Mouse (Mus musculus): Measurements from ENCODE around the gene Serinc5. TPM values are rescaled to one million over a fixed set of nuclear protein-coding genes. Genes with fewer than 3 reads are reported as not detected.
A peak's percentile ranks its signal among the peaks of the same experiment; 100 is the strongest.

Serinc5 gene
- polyA plus RNA-seq, 1 experiment from 2014 or later = 14.7 TPM

DNA sequence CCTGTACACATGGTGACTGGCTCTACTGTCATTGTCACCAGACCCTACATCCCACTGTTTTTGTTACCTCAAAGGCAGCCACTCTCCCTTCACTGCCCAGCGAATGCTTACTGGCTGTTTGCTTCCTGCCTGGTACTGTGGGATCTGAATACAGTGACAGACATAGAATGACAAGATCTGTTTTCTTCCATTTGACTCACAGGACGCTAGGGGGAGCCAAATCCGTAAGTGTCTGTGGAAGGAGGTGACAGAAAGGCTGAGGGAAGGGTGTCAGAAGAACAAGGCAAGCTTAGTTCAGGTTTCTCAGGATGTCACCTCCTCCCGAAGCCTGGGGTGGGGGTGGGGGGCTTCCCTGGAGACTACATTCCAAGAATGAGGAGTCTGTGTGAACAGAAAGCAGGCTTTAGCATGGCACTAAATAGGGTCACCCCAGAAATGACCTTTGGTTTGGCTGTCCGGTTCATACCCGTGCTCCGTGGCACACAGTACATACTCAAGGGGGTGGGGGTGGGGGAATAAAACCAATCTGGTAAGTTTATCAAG, 140.2 kb downstream of the Serinc5 start:
- no peak overlapping the region for H3K27ac ChIP-seq
- no peaks in the 10 kb centered on the region for H3K9me3 ChIP-seq
- H3K36me3 ChIP-seq = peaks cover 19% of the 10 kb centered on the region; the same call in 1 of the 2 replicates
- DNase-seq (ENCODE audit: low spot score) = peak; percentile 84
- peaks cover 17% of the 10 kb centered on the region; the same call in 1 of the 2 replicates for H3K27me3 ChIP-seq (ENCODE audit: insufficient read depth, poor library complexity, severe bottlenecking)
- H3K4me1 ChIP-seq = peaks cover 3% of the 10 kb centered on the region; the same call in 1 of the 2 replicates
- no peak overlapping the region; the same call in 1 of the 2 replicates for H3K4me3 ChIP-seq
- WGBS = 22% methylated on average over 7 of the region's 7 CpGs

DNA sequence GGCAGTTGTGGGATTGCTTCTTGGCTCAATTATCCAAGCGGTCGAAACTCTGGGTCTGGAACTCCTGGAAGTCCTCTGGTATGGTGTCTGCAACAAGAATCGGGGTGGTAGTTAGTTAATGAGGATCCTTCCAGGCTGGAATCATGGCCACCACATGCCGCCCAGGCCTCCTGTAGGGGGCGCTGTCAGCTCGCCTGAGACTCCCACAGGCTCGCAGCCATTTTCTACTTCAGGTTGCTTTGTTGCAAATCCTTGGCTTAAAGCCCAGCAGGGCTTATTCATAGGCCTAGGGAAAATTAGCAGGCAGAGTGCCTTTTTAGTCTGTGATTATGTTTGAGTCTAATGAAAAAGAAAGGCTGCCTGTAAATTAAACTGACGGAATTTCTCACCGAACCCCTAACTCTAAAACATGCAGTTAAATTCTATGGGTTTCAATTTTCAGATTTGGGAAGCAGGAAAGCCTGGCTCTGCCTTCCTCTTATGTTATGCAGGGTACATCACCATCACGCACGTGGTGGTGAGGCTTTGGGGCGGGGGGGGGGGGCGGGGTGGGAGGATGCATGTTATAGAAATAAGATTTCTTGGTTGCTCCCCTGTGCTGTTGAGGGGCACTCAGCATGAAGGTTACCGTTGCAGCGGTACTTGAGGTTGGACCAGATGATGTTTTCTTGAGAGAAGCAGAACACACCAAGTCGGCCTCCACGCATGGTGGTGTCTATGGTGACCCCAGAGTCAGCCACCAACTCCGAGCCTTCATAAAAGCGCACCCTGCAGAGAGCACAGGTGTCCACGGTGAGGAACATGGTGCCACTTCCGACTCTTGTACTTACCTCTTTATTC, 141.1 kb downstream of the Serinc5 start:
- Histone ChIP-seq H3K36me3 (peaks cover 20% of the 10 kb centered on the region; the same call in 1 of the 2 replicates), H3K4me3 (no peak overlapping the region), H3K4me1 (peaks cover 7% of the 10 kb centered on the region; the same call in 1 of the 2 replicates), H3K27ac (no peak overlapping the region), H3K27me3 (ENCODE audit: insufficient read depth, poor library complexity, severe bottlenecking) (peaks cover 18% of the 10 kb centered on the region; the same call in 1 of the 2 replicates), H3K9me3 (no peaks in the 10 kb centered on the region)
- DNase-seq (ENCODE audit: low spot score) = peak; percentile 83
- WGBS = 67% methylated on average over 21 of the region's 21 CpGs

DNA sequence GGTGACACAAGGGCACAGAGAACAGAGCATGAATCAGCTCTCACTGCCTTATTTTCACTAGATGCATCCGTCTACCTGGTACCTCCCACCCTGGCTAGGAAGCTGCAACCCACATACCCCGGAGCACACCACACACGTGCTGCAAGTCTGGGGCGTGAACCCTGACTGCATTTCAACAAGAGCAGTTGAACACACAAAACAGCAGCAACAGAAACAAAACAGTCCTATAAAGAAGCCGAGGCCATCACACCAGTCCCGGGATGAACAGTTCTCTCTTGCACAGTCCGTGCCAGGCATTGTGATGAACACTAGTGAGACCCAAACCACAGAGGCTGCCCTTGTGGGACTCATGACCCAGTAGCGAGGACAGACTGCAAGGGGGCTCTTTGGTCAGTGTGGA, 142.8 kb downstream of the Serinc5 start:
- peaks cover 20% of the 10 kb centered on the region for H3K4me1 ChIP-seq
- peaks cover 20% of the 10 kb centered on the region; the same call in 1 of the 2 replicates for H3K36me3 ChIP-seq
- no peaks in the 10 kb centered on the region for H3K9me3 ChIP-seq
- DNase-seq (ENCODE audit: low spot score) = no peak
- H3K27me3 ChIP-seq (ENCODE audit: insufficient read depth, poor library complexity, severe bottlenecking) = peaks cover 18% of the 10 kb centered on the region; the same call in 1 of the 2 replicates
- no peak overlapping the region for H3K4me3 ChIP-seq
- no peak overlapping the region for H3K27ac ChIP-seq
- WGBS = 86% methylated on average over 8 of the region's 8 CpGs

DNA sequence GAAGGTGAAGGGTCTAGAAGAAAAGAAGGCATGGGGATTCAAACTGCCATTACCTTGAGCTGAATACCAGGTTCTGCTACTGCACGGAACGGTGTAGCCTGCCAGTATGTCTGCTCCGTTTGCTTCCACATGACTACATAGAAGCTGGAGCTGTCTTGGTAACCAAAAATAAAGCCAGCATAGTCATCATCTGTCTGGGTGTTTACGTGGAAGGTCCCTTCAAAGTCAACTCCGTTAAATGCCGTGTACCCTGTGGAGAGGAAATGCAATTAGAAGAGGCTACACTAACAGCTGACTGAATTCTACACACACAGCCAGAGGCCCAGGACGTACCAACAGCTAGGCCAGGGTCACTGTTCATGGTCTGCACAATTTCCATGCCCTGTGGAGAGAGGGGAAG, 144.1 kb downstream of the Serinc5 start:
- Histone ChIP-seq H3K9me3 (no peaks in the 10 kb centered on the region), H3K27me3 (ENCODE audit: insufficient read depth, poor library complexity, severe bottlenecking) (peaks cover 26% of the 10 kb centered on the region; the same call in 1 of the 2 replicates), H3K36me3 (peaks cover 20% of the 10 kb centered on the region; the same call in 1 of the 2 replicates), H3K4me1 (peaks cover 28% of the 10 kb centered on the region), H3K4me3 (no peak overlapping the region), H3K27ac (no peak overlapping the region)
- no peak for DNase-seq (ENCODE audit: low spot score)
- 88% methylated on average over 7 of the region's 7 CpGs for WGBS

DNA sequence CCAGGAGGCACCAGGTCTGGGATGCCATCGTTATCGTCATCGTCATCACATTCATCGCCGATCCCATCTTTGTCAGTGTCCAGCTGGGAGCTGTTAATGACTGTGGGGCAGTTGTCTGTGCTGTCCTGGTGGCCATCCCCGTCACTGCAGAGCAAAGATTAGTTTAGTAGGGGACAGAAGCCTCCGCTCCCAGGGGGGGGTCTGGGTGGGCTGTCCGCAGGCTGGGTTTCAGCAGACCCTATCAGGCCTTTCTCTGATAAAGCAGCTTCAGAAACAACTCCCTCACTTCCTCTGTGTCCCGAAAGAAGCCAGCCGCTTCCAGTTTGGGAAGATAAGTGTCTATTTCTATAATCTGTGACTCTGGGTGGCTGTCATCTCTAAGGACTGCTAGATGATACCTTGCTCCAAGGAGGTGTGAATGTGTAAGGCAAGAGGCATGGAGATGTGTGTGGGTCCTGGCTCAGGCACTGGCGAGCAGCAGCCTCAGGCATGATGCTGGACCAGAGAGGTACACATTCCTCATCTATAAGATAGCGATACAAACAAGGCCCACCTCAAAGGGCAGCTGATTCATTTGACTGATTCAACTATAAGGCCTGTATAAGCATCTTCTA, 147.2 kb downstream of the Serinc5 start:
- peaks cover 45% of the 10 kb centered on the region; the same call in 1 of the 2 replicates for H3K36me3 ChIP-seq
- peaks cover 25% of the 10 kb centered on the region for H3K4me1 ChIP-seq
- no peaks in the 10 kb centered on the region for H3K9me3 ChIP-seq
- peak overlapping the region; percentile 72 for H3K27ac ChIP-seq
- H3K4me3 ChIP-seq = peak overlapping the region; percentile 19; the same call in 1 of the 2 replicates
- DNase-seq (ENCODE audit: low spot score) = peak; percentile 87
- WGBS = 20% methylated on average over 12 of the region's 12 CpGs
- peaks cover 33% of the 10 kb centered on the region for H3K27me3 ChIP-seq (ENCODE audit: insufficient read depth, poor library complexity, severe bottlenecking)

DNA sequence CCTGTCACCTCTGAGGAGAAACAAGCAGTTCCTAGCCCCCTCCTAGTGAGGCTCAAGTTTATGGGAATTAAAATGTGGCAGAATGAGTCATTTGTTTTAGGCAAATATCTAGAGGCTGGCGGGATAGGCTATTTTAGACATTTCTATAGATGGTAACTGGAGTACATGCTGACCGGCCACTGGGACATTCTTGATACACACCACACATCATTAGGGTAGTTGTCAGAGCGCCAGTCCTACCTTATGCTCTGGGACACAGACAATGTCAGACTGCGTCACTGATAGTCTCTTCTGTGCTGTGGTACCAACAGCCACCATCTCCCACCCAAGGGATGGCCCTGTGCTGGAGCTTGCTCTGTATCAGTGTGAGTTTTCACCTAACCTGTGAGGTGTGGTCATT, 148.2 kb downstream of the Serinc5 start:
- Histone ChIP-seq H3K36me3 (peaks cover 40% of the 10 kb centered on the region; the same call in 1 of the 2 replicates), H3K9me3 (no peaks in the 10 kb centered on the region), H3K4me3 (no peak overlapping the region), H3K4me1 (peaks cover 25% of the 10 kb centered on the region), H3K27me3 (ENCODE audit: insufficient read depth, poor library complexity, severe bottlenecking) (peaks cover 33% of the 10 kb centered on the region), H3K27ac (peak overlapping the region; percentile 33; the same call in 1 of the 2 replicates)
- WGBS = 68% methylated on average over 4 of the region's 4 CpGs
- DNase-seq (ENCODE audit: low spot score) = no peak

DNA sequence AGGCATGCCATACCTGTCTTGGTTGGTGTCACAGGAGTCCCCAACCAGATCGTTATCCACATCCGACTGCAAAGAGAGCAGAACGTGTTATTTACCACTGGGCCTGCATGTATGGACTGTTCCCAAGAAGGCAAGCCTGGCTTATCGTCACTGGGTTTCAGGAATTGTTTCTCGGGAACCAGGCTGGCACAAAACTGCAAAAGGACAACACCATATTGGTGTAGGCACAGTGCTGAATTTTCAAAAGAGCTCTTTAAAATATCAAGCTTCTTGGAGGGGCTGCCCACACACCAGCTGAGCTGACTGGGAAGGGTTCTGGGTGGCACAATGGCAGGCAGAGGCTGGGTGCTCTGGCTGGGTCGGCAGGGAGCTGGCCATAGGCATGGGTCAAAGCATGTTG, 149.6 kb downstream of the Serinc5 start:
- H3K36me3 ChIP-seq = peaks cover 32% of the 10 kb centered on the region; the same call in 1 of the 2 replicates
- DNase-seq (ENCODE audit: low spot score) = no peak
- no peaks in the 10 kb centered on the region for H3K9me3 ChIP-seq
- peaks cover 21% of the 10 kb centered on the region for H3K27me3 ChIP-seq (ENCODE audit: insufficient read depth, poor library complexity, severe bottlenecking)
- peaks cover 25% of the 10 kb centered on the region for H3K4me1 ChIP-seq
- no peak overlapping the region for H3K4me3 ChIP-seq
- 84% methylated on average over 6 of the region's 6 CpGs for WGBS
- H3K27ac ChIP-seq = no peak overlapping the region

Other genes with a start within 250 kb of the Serinc5 start
- 0.09 and 0.10 TPM in 2 replicates for gene Ankrd34b, start 185.2 kb upstream of the Serinc5 start, polyA plus RNA-seq (2016; fragmentation: Nextera tagmentation; extraction: Ambion mirVana)
- not detected in 2 replicates for gene Fam151b, start 127.1 kb upstream of the Serinc5 start, polyA plus RNA-seq (2016; fragmentation: Nextera tagmentation; extraction: Ambion mirVana)
- gene Zfyve16, start 80.2 kb upstream of the Serinc5 start, polyA plus RNA-seq (2016; fragmentation: Nextera tagmentation; extraction: Ambion mirVana) = 10.0 and 10.1 TPM in 2 replicates
- gene Spz1, start 34.9 kb upstream of the Serinc5 start, polyA plus RNA-seq (2016; fragmentation: Nextera tagmentation; extraction: Ambion mirVana) = not detected in 2 replicates
- 38.0 and 59.9 TPM in 2 replicates for gene Thbs4, start 183.7 kb downstream of the Serinc5 start, polyA plus RNA-seq (2016; fragmentation: Nextera tagmentation; extraction: Ambion mirVana)
- gene Mtx3, start 233.7 kb downstream of the Serinc5 start, polyA plus RNA-seq (2016; fragmentation: Nextera tagmentation; extraction: Ambion mirVana) = 2.7 and 3.5 TPM in 2 replicates

Measured in heart, embryonic 10.5 days (tissue).